Mouse (Mus musculus) skeletal muscle tissue, adult 2 months (tissue): ENCODE measurements around the gene Galntl6.
A peak's percentile ranks its signal among the peaks of the same experiment; 100 is the strongest.
"Not testable (repeated sequence)": the region's sequence is repeated elsewhere in the genome, so short reads cannot be mapped to it uniquely, and the experiment has no call there.

Source experiments
- DNase-seq: peaks from one replicate; pipeline ENCODE4 v3.0.0-alpha.2; 2012; ENCODE audit warnings: low read depth, low spot score

The Galntl6 gene

GRCm38 (mm10) chr8:57766471-57767065 is 1145.9 kb downstream of the Galntl6 start:
- DNase-seq, result no peak

GRCm38 (mm10) chr8:57765726-57766351 is 1146.6 kb downstream of the Galntl6 start:
- no peak for DNase-seq

DNA sequence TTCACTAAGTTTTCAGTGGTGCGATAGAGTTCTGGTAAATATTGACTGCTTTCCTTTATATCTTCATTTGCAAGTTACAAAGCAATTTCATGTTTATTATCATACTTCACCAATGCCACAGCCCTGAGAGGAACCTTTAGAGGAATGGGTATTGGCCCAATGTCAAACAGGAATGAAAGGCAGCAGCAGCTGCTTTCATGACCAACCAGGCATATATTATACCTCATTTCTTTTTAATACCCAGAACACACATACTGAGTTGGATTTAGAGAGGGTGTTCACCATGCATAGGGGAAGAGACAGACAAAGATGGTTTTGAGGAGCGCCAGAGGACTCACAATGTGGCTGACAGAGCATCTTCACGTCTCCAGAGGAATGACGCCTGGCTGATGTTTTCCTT is 1147.2 kb downstream of the Galntl6 start:
- DNase-seq, result no peak

GRCm38 (mm10) chr8:57762622-57763021 is 1149.8 kb downstream of the Galntl6 start:
- DNase-seq, result not testable (repeated sequence)

- DNase-seq, result no peak
These were observed 1151.5 kb downstream of the Galntl6 start for GRCm38 (mm10) chr8:57760921-57761320.

DNA sequence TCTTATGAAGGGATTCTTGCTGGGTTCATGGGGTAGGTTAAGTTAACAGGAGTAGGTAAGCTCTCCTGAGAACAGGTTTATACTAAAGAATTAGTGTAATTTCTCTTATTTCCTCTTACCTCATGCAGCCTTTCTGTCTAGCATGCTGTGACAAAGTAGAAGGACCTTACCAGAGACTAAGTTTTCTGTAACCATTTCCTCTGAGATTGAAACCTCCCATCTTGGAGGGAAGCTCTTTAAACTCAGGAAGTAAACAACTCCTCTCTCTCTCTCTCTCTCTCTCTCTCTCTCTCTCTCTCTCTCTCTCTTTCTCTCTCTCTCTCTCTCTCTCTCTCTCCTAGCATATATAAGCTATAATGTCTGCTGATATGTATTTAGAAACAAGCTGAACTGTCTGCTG is 1153.6 kb downstream of the Galntl6 start:
- no peak for DNase-seq

DNA sequence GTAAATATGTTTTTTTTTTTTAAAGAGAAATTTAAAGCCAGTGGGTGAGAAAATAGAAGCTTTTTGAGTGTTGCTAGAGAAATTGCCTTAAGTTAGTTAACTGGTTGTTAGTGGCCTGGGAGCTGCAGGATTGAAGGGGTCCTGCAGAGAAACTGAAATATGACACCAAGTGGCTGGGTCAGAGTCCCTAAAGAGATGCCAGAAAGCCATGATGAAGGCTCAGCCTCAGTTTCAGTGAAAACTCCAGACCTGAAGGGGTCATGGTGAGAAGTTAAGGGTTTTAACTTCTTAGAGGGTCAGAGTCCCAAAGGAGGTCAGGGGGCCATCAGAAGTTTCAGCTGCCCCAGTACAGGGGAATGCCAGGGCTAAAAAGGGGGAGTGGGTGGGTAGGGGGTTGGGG is 1155.0 kb downstream of the Galntl6 start:
- no peak for DNase-seq

GRCm38 (mm10) chr8:57754066-57754465 is 1158.4 kb downstream of the Galntl6 start:
- no peak for DNase-seq

DNA sequence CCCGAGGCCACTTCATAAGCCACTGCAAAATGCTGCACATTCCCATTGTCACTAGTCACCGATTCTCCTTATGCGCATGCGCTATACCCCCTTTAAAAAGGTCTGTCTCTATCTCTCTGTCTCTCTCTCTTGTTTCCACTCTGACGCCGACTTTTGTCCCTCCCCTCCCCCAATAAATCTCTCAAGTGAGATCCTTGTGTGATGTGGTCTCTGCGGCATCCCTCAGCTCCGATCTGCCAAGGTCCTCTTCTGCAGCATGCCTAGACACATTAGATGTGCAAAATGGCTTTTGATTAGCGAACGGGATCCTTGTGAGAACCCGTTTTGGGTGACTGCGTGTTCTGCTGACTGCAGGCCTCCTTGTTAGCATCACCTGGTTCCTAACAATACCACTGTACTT is 1168.8 kb downstream of the Galntl6 start:
- no peak for DNase-seq

GRCm38 (mm10) chr8:57741983-57742382 is 1170.5 kb downstream of the Galntl6 start:
- DNase-seq, result peak; percentile 18

DNA sequence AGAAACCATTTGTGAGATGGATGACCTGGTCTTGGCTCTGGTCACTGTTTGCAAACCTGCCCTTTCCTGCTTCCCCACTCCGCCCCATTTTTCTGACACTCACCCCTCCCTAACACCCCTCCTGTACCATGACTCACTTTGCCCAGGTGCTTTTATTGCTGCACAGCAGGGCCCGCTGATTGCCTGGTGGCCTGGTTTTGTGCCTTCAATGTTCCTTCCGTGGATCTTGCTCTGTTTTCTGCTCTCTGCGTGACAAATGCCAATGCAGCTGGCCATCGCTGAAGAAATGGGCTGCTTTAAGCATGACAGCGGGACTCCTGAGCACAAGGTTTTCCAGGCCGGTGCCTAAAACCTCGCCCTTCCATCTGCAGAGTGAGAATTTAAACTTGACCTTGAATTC is 1171.1 kb downstream of the Galntl6 start:
- no peak for DNase-seq

DNA sequence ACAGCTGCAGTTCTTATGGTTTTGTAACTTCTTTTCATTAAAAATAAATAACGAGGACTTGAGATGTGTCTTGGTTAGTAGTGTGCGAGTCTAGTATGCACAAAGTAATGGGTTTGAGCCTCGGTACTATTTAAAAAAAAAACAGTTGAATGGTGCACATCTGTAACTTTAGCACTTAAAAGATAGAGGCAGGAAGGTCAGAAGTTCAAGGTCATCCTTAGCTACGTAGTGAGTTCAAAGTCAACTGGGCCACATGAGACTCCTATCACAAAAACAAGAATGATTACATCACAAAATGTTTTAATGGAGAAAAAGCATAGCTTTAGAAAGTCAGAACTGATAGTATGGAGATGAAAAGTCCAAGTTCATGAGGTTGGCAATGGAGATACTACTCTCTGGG is 1175.2 kb downstream of the Galntl6 start:
- DNase-seq, result no peak

DNA sequence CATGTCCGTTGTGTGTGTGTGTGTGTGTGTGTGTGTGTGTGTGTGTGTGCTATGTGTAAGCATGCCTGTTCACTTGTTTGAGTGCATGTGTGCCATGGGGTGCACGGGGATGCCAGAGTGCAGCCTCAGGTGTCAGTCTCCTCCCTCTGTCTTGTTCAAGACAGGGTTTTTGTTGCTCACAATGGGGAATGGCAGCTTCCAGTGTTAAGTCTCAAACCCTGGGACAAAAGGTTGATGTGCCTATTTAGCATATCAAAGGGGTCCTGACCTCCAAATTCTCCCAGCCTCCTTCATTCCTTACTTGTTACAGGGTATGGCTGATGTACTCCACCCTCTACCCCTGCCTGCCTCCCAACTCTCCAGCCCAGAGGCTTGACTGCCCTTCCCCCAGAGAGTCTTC is 1179.6 kb downstream of the Galntl6 start:
- DNase-seq, result no peak

DNA sequence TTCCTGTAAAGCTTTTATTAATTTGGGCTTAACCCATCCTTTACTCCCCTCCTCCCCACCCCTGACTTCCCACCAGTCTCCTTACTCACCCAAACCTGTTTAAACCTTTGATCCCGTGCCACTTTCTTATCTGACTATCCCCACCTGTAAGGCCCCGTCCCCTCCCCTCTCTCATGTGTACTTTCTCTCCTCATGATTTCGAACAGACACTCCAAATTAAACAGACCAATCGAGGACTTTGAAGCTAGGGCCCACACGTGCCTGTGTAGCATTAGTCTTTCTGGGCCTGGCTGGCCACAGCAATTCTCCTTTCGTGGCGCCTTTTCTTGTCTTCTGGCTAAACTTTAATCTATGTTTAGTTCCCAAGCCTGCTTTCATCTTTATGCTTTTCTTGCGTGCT is 1180.8 kb downstream of the Galntl6 start:
- DNase-seq, result no peak

DNA sequence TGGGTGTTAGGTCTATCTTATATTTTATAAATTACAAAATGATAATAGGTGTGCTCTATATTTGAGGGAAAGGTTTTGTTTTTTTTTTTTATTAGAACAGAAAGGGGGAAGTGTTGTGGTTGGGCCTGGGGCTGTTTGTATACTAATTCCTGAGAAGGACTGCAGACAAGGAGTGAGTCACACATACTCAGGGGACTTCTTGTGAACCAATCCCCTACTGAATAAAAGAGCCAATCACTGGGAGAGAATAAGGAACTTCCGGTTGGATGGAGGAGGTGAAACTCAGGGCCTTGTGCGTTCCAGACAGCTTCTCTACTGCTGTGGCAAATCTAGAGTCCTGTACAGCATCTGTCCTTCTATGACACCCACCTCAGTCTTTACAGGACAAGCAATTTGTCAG is 1184.2 kb downstream of the Galntl6 start:
- no peak for DNase-seq

DNA sequence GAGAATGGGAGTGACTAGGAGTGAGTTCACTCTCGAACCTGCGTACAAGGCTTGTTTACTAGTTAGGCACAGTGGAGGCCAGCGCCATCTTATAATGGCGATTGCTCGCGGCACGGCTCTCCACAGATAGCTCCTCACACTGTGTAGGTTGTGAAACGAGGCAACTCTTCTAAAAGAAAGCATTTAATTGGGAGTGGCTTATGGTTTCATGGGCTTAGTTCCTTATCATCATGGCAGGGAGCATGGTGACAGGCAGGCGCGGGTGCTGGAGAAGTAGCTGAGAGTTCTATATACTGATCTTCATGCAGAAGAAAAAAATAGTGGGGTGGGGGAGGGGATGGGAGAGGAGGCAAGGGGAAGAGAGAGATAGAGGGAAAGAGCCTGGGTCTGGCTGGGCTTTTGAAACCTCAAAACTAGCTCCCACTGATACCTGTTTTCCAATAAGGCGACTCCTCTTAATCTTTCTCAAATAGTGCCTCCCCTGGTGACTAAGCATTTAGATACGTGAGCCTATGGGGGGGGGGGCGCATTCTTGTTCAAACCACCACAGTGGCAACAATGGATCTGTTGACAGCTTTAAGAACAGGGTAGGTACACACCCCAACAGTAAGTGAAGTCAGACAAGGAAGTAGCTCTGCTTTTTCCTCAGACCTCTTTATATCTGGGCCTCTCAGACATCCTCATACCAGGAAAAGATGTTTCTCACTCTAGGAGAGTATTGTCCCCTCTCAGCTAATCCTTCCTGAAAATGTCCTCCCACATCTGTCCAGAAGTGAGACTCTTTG is 1187.4 kb downstream of the Galntl6 start:
- DNase-seq, result no peak
